Mouse (Mus musculus): ENCODE data around the gene Clrn1. TPM values are rescaled to one million over a fixed set of nuclear protein-coding genes. Genes with fewer than 3 reads are reported as not detected.
"Not testable (repeated sequence)": the region's sequence is repeated elsewhere in the genome, so short reads cannot be mapped to it uniquely, and the experiment has no call there.

Clrn1 gene
- polyA plus RNA-seq, 1 experiment from 2014 or later, result 2.6 TPM

DNA sequence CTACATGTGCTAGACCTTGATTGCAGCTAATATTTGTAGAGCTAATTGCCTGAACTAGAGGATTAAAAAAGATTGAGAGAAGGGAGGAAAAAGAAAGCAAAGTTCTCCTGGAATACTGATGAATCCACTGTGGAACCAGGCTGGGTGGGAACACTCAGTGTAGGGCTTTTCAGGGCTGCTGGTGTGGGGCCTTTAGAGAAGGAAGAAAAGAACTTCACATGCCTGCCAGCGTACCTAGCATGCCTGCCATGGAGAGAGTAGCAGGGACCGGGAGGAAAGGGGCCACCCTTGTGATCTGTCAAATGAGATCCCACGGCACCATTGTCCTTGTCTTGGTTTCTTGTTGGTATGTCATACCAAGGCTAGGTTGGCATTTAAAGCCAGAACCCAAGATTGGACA is 4.5 kb upstream of the Clrn1 start:
- no peaks in the 10 kb centered on the region for H3K27me3 ChIP-seq (ENCODE audit: control insufficient read depth, insufficient read depth, low read length)
- DNase-seq (ENCODE audit: low spot score) (no peak), ATAC-seq (ENCODE audit: low FRiP score) (no peak)
- H3K4me2 ChIP-seq (replicated peaks), result no peak overlapping the region
- no peaks in the 10 kb centered on the region for H3K36me3 ChIP-seq (replicated peaks; ENCODE audit: control insufficient read depth, insufficient read depth)
- H3K4me1 ChIP-seq (replicated peaks; ENCODE audit: control insufficient read depth, insufficient read depth, low read length), result no peaks in the 10 kb centered on the region
- no peak overlapping the region for H3K27ac ChIP-seq
- no peak overlapping the region for H3K9ac ChIP-seq
- no peak overlapping the region for H3K4me3 ChIP-seq (replicated peaks; ENCODE audit: low read length)
- 58% methylated on average over 3 of the region's 3 CpGs for WGBS
- H3K9me3 ChIP-seq (ENCODE audit: control insufficient read depth, low read length), result no peaks in the 10 kb centered on the region

DNA sequence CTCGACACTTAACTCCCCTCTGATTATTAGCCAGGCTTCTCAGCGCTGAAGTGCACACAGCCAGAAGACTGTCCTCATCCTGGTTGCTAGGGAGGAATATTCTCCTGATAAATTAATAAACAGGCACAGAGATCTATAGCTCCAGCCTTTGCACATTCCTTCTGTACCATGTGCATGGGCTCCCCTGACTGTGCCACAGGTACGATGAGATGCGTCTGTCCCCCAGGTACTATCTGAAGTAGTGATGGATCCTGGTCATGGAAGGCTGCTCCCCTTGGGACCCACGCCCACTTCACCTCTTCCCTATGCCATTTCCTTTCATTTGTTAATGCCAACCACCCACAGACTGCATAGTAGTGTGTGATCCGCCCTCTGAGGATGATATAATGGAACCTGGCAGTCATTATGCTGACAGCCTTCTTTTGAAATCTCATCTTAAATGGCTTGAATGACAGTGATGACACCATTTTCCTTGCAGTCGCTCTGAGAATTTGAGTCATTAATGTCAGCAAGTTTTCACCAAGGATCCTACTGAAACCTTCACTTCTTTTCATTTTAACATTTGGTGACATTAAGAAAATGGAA is 3.1 kb upstream of the Clrn1 start:
- no peak for DNase-seq (ENCODE audit: low spot score)
- 60% methylated on average over 7 of the region's 7 CpGs for WGBS

DNA sequence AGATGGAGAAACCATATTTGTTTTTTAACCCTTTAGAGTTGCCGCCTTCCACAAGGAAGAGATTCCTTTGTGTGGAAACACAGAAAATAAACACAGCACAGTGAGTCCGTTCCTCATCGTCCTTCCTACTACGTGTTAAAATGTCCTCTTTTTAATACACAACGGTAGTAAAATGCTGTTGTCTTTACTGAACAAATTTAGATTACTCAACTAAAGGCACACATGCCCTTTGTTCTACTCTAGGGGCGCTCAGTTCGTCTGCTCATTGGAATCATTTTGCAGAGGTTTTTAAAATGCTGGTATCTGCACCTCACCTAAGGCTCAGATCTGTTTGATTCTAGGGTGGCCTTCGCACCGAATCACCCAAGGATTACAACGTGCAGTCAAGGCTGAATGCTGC is 2.6 kb upstream of the Clrn1 start:
- H3K4me1 ChIP-seq (replicated peaks; ENCODE audit: control insufficient read depth, insufficient read depth, low read length), result no peaks in the 10 kb centered on the region; the same call in 1 of the 2 replicates
- no peaks in the 10 kb centered on the region for H3K36me3 ChIP-seq (replicated peaks; ENCODE audit: control insufficient read depth, insufficient read depth)
- H3K9me3 ChIP-seq (ENCODE audit: control insufficient read depth, low read length), result no peaks in the 10 kb centered on the region
- DNase-seq (ENCODE audit: low spot score), result no peak
- ATAC-seq (ENCODE audit: low FRiP score), result no peak
- no peak overlapping the region for H3K4me2 ChIP-seq (replicated peaks)
- no peak overlapping the region for H3K9ac ChIP-seq
- 87% methylated on average over 10 of the region's 10 CpGs for WGBS
- no peak overlapping the region for H3K27ac ChIP-seq
- H3K27me3 ChIP-seq (ENCODE audit: control insufficient read depth, insufficient read depth, low read length), result no peaks in the 10 kb centered on the region
- no peak overlapping the region for H3K4me3 ChIP-seq (replicated peaks; ENCODE audit: low read length)

More for the DNA sequence above, 3.1 kb upstream of the Clrn1 start:
- no peak overlapping the region for H3K4me3 ChIP-seq (replicated peaks; ENCODE audit: low read length)
- H3K4me2 ChIP-seq (replicated peaks), result no peak overlapping the region
- H3K27ac ChIP-seq, result no peak overlapping the region
- no peak overlapping the region for H3K9ac ChIP-seq
- no peak for ATAC-seq (ENCODE audit: low FRiP score)
- no peaks in the 10 kb centered on the region for H3K9me3 ChIP-seq (ENCODE audit: control insufficient read depth, low read length)
- no peaks in the 10 kb centered on the region for H3K4me1 ChIP-seq (replicated peaks; ENCODE audit: control insufficient read depth, insufficient read depth, low read length)
- no peaks in the 10 kb centered on the region for H3K36me3 ChIP-seq (replicated peaks; ENCODE audit: control insufficient read depth, insufficient read depth)
- H3K27me3 ChIP-seq (ENCODE audit: control insufficient read depth, insufficient read depth, low read length), result no peaks in the 10 kb centered on the region

DNA sequence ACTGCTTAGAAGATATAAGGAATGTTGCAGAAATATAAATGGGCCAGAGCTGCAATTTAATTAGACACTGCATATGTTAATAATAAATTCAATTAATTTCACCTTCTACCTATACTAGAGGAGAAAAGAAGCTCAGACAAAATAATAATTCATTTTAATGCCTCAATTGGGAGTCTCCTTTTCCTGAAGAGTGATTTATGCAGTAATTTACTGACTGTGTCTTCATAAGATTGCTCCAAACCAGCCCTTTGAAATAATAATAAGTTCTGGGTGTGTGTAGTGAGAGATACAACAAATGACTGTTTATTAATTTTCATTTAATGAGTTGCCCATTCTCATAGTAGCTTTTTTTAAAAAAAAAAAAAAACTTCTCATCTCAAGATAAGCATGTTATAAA is 1.6 kb downstream of the Clrn1 start:
- Histone ChIP-seq H3K36me3 (replicated peaks; ENCODE audit: control insufficient read depth, insufficient read depth) (no peaks in the 10 kb centered on the region), H3K4me1 (replicated peaks; ENCODE audit: control insufficient read depth, insufficient read depth, low read length) (no peaks in the 10 kb centered on the region; the same call in 1 of the 2 replicates), H3K27me3 (ENCODE audit: control insufficient read depth, insufficient read depth, low read length) (no peaks in the 10 kb centered on the region), H3K4me3 (replicated peaks; ENCODE audit: low read length) (no peak overlapping the region), H3K27ac (0 out of 2 replicates have a peak overlapping the region, but pooled peaks have one; percentile 65), H3K9me3 (ENCODE audit: control insufficient read depth, low read length) (no peaks in the 10 kb centered on the region), H3K4me2 (replicated peaks) (no peak overlapping the region), H3K9ac (no peak overlapping the region)
- ATAC-seq (ENCODE audit: low FRiP score), result no peak
- DNase-seq (ENCODE audit: low spot score), result no peak

DNA sequence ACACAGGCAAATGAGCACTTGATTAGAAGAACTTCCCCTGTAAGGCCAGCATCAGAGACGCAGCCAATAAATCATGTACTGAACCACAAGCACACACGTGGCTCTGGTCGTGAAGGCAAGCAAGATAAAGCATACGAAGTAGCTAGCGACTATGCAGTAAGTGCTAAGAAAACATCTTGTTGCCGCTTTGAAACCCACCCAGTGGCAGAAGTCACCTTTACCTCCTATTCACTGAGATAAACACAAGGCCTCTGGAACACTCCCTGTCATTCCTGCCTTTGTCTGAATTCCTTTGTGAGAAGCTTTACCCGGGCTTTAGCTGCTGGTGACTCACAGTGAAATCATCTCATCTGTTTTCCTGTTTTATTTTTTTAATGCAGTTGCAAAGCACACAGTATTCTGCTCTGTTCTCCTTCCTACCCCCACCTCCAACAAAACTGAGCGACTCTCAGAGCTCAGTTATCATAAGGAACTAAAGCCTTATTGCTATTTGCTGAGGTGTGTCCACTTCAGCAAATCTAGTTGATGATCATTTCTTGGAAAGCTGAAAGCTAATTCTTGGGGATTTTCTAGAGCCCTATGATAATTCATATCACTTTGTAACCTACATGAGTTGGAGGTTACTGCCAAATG is 2.1 kb downstream of the Clrn1 start:
- no peaks in the 10 kb centered on the region for H3K36me3 ChIP-seq (replicated peaks; ENCODE audit: control insufficient read depth, insufficient read depth)
- no peak overlapping the region for H3K4me3 ChIP-seq (replicated peaks; ENCODE audit: low read length)
- H3K27me3 ChIP-seq (ENCODE audit: control insufficient read depth, insufficient read depth, low read length), result no peaks in the 10 kb centered on the region
- H3K4me2 ChIP-seq (replicated peaks), result 0 out of 2 replicates have a peak overlapping the region, but pooled peaks have one; percentile 6
- 18% methylated on average over 8 of the region's 8 CpGs for WGBS
- peak; percentile 40 for DNase-seq (ENCODE audit: low spot score)
- no peak overlapping the region for H3K9ac ChIP-seq
- no peaks in the 10 kb centered on the region; the same call in 1 of the 2 replicates for H3K4me1 ChIP-seq (replicated peaks; ENCODE audit: control insufficient read depth, insufficient read depth, low read length)
- H3K9me3 ChIP-seq (ENCODE audit: control insufficient read depth, low read length), result no peaks in the 10 kb centered on the region
- peak overlapping the region; percentile 65; the same call in 1 of the 2 replicates for H3K27ac ChIP-seq
- ATAC-seq (ENCODE audit: low FRiP score), result peak; percentile 36; the same call in 1 of the 2 replicates

DNA sequence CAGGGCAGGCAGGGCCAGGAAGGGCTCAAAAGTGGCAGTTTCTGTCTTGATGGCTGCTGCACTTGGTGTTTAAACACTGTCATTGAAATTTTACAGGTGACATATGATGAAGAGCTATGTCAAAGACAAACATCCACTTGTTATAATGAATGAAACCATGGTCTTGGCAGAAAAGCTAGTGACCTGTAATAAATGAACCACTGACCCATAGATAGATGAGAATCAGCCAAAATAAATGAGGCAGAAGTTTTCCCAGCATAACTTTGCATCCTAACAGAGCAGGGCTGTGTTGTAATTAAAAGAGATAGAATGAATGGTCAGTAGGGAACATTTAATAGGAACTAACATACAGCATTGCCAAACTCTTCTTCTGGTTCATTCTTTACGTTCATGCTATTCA is 4.1 kb downstream of the Clrn1 start:
- Histone ChIP-seq H3K4me2 (replicated peaks) (no peak overlapping the region), H3K36me3 (replicated peaks; ENCODE audit: control insufficient read depth, insufficient read depth) (no peaks in the 10 kb centered on the region), H3K27ac (no peak overlapping the region), H3K4me1 (replicated peaks; ENCODE audit: control insufficient read depth, insufficient read depth, low read length) (no peaks in the 10 kb centered on the region; the same call in 1 of the 2 replicates), H3K4me3 (replicated peaks; ENCODE audit: low read length) (no peak overlapping the region), H3K27me3 (ENCODE audit: control insufficient read depth, insufficient read depth, low read length) (no peaks in the 10 kb centered on the region), H3K9me3 (ENCODE audit: control insufficient read depth, low read length) (no peaks in the 10 kb centered on the region), H3K9ac (no peak overlapping the region)
- WGBS, result 29% methylated on average over 1 of the region's 1 CpGs
- DNase-seq (ENCODE audit: low spot score), result no peak
- no peak for ATAC-seq (ENCODE audit: low FRiP score)

DNA sequence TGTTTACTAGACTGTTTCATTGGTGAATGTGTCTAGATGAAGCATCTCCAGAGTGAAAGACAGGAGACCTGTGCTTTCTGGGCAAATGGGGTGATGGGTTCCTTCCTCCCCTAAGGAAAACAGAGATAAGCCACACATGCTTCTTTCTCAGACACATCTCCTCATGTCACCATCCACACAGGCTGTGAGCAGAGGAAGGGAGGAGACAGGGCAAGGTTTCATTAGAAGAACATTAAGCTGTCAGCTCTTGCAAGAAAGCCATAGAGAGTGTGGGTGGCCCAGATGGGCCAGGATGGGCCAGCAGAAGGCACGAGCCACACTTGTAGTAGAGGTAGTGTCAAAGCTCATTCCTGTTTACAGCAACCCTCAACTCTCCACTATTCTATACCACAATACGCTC is 5.0 kb downstream of the Clrn1 start:
- Histone ChIP-seq H3K4me2 (replicated peaks) (no peak overlapping the region), H3K4me1 (replicated peaks; ENCODE audit: control insufficient read depth, insufficient read depth, low read length) (no peaks in the 10 kb centered on the region; the same call in 1 of the 2 replicates), H3K27me3 (ENCODE audit: control insufficient read depth, insufficient read depth, low read length) (no peaks in the 10 kb centered on the region), H3K36me3 (replicated peaks; ENCODE audit: control insufficient read depth, insufficient read depth) (no peaks in the 10 kb centered on the region), H3K27ac (no peak overlapping the region), H3K9me3 (ENCODE audit: control insufficient read depth, low read length) (no peaks in the 10 kb centered on the region), H3K4me3 (replicated peaks; ENCODE audit: low read length) (no peak overlapping the region), H3K9ac (no peak overlapping the region)
- no peak for DNase-seq (ENCODE audit: low spot score)
- 71% methylated on average over 2 of the region's 2 CpGs for WGBS
- ATAC-seq (ENCODE audit: low FRiP score), result no peak

DNA sequence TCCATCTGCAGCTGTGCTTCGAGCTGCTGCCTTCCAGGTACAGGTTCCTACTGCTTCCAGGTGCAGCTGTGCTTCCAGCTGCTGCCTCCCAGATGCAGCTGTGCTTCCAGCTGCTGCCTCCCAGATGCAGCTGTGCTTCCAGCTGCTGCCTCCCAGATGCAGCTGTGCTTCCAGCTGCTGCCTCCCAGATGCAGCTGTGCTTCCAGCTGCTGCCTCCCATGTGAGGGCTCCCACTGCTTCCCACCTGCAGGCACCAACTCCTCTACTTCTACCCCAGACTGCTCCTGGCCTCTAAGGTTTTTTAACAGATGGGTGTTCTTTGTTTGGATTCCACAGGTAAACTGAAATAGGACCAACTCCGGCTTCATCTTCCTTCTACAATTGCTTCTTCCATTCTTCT is 13.3 kb downstream of the Clrn1 start:
- not testable (repeated sequence) for H3K4me1 ChIP-seq (replicated peaks; ENCODE audit: control insufficient read depth, insufficient read depth, low read length); H3K4me3 ChIP-seq (replicated peaks; ENCODE audit: low read length); ATAC-seq (ENCODE audit: low FRiP score); H3K36me3 ChIP-seq (replicated peaks; ENCODE audit: control insufficient read depth, insufficient read depth); H3K27me3 ChIP-seq (ENCODE audit: control insufficient read depth, insufficient read depth, low read length); H3K9me3 ChIP-seq (ENCODE audit: control insufficient read depth, low read length); DNase-seq (ENCODE audit: low spot score); H3K4me2 ChIP-seq (replicated peaks); H3K27ac ChIP-seq; H3K9ac ChIP-seq
- 78% methylated on average over 2 of the region's 2 CpGs for whole genome bisulfite sequencing

DNA sequence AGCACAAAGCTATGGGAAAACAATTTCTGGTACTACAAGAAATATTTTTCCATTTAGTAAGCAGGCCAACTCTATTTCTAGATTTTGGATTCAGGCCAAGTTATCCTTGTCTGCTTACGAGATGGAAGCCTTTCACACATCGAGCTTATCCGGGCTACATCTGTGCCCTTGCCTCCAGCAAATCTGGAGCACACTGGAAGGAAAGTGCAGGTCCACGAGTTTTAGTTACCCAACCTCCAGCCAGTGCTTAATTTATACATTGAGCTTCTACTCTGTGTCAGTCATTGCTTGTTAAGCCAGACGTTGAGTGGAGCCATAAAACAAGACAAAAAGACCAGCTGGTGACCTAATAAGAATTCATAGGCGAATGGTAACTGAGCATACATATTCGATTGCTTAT is 19.4 kb downstream of the Clrn1 start:
- Histone ChIP-seq H3K27me3 (ENCODE audit: control insufficient read depth, insufficient read depth, low read length) (no peaks in the 10 kb centered on the region), H3K9ac (no peak overlapping the region), H3K36me3 (replicated peaks; ENCODE audit: control insufficient read depth, insufficient read depth) (no peaks in the 10 kb centered on the region), H3K4me3 (replicated peaks; ENCODE audit: low read length) (no peak overlapping the region), H3K27ac (no peak overlapping the region), H3K4me2 (replicated peaks) (no peak overlapping the region), H3K9me3 (ENCODE audit: control insufficient read depth, low read length) (no peaks in the 10 kb centered on the region), H3K4me1 (replicated peaks; ENCODE audit: control insufficient read depth, insufficient read depth, low read length) (no peaks in the 10 kb centered on the region)
- ATAC-seq (ENCODE audit: low FRiP score), result no peak
- WGBS, result 31% methylated on average over 7 of the region's 7 CpGs
- DNase-seq (ENCODE audit: low spot score), result no peak

Data from hindbrain, embryonic 14.5 days (tissue).